Mouse (Mus musculus) intestine, postnatal 0 days (tissue): ENCODE data around the gene Atf3. TPM values are rescaled to one million over a fixed set of nuclear protein-coding genes. Genes with fewer than 3 reads are reported as not detected.

Experiments used
- ATAC-seq: fragments of 200-750 bp; cut with Nextera tagmentation; 2 replicates; pipeline ENCODE4 v1.8.0; 2017; ENCODE audit warnings: mild to moderate bottlenecking, moderate TSS enrichment, moderate library complexity
- H3K27ac ChIP-seq: fragments of 300-500 bp; sonication (generic); 2 replicates; pipeline ENCODE4 v1.5.1; 2014; ENCODE audit warnings: mild to moderate bottlenecking, low read depth, low read length, moderate library complexity
- H3K27me3 ChIP-seq: fragments of 300-500 bp; sonication (generic); replicated peaks from 2 replicates; pipeline ENCODE4 v1.6.1; 2014; ENCODE audit warnings: low read length, mixed read lengths; ENCODE audit not compliant: control insufficient read depth, insufficient read depth
- H3K36me3 ChIP-seq: fragments of 300-500 bp; sonication (generic); 2 replicates; pipeline ENCODE4 v1.6.1; 2014; ENCODE audit warnings: mild to moderate bottlenecking, moderate library complexity; ENCODE audit not compliant: control insufficient read depth, insufficient read depth
- H3K4me1 ChIP-seq: fragments of 300-500 bp; sonication (generic); replicated peaks from 2 replicates; pipeline ENCODE4 v1.6.1; 2014; ENCODE audit warnings: antibody characterized with exemption, low read length, mixed read lengths; ENCODE audit not compliant: control insufficient read depth, insufficient read depth
- H3K4me2 ChIP-seq: fragments of 300-500 bp; sonication (generic); replicated peaks from 2 replicates; pipeline ENCODE4 v1.6.1; 2014; ENCODE audit warnings: low read depth, mild to moderate bottlenecking, moderate library complexity
- H3K4me3 ChIP-seq: fragments of 300-500 bp; sonication (generic); 2 replicates; pipeline ENCODE4 v1.5.1; 2014; ENCODE audit warnings: low read depth, low read length
- H3K9ac ChIP-seq: fragments of 300-500 bp; sonication (generic); 2 replicates; pipeline ENCODE4 v1.6.1; 2014; ENCODE audit warnings: mild to moderate bottlenecking, low read depth, low read length
- H3K9me3 ChIP-seq: fragments of 300-500 bp; sonication (generic); 2 replicates; pipeline ENCODE4 v1.6.1; 2016; ENCODE audit warnings: mixed run types; ENCODE audit not compliant: control insufficient read depth
- CTCF ChIP-seq: sonication (generic); IDR thresholded peaks from 2 replicates; pipeline ENCODE4 v1.5.1; 2016; ENCODE audit warnings: low read depth, mild to moderate bottlenecking, control low read depth, antibody characterized with exemption, moderate library complexity
- WGBS: fragments of 180-500 bp; shearing (Covaris S2); extraction: QIAGEN DNeasy Blood & Tissue Kit; methylation state at CpG from one replicate; pipeline ENCODE4 v1.1.7; 2014; 5-methylcytosine and 5-hydroxymethylcytosine counted together
- polyA plus RNA-seq: library from polyadenylated mRNA; unstranded; fragments of >200 nt; fragmentation: Nextera tagmentation; extraction: Ambion mirVana; gene quantifications from 2 replicates; pipeline ENCODE4 v1.2.1, GENCODE M21; 2015

The Atf3 gene
- polyA plus RNA-seq, 1 experiment from 2014 or later, result 5.0 TPM

- Histone ChIP-seq H3K36me3 (no peaks in the 10 kb centered on the region), H3K4me3 (no peak overlapping the region), H3K9me3 (peaks cover 3% of the 10 kb centered on the region; the same call in 1 of the 2 replicates), H3K27me3 (no peaks in the 10 kb centered on the region), H3K4me2 (no peak overlapping the region), H3K9ac (no peak overlapping the region), H3K27ac (no peak overlapping the region), H3K4me1 (no peaks in the 10 kb centered on the region)
- TF ChIP-seq CTCF, result no peak
- 90% methylated on average over 3 of the region's 3 CpGs for WGBS
- ATAC-seq, result no peak
These were observed 32.1 kb upstream of the Atf3 start for GRCm38 (mm10) chr1:191249975-191250374.

GRCm38 (mm10) chr1:191248423-191248822 lies 30.6 kb upstream of the Atf3 start:
- WGBS, result 76% methylated on average over 1 of the region's 1 CpGs
- H3K27me3 ChIP-seq, result no peaks in the 10 kb centered on the region
- no peak for TF ChIP-seq CTCF
- no peak for ATAC-seq
- H3K9ac ChIP-seq, result no peak overlapping the region
- H3K4me2 ChIP-seq, result no peak overlapping the region
- peaks cover 3% of the 10 kb centered on the region; the same call in 1 of the 2 replicates for H3K9me3 ChIP-seq
- no peak overlapping the region for H3K27ac ChIP-seq
- H3K4me1 ChIP-seq, result no peaks in the 10 kb centered on the region
- H3K36me3 ChIP-seq, result no peaks in the 10 kb centered on the region
- H3K4me3 ChIP-seq, result no peak overlapping the region

- no peak overlapping the region for H3K4me3 ChIP-seq
- no peak overlapping the region for H3K9ac ChIP-seq
- WGBS, result 97% methylated on average over 1 of the region's 1 CpGs
- H3K36me3 ChIP-seq, result no peaks in the 10 kb centered on the region
- no peak for ATAC-seq
- H3K27ac ChIP-seq, result no peak overlapping the region
- H3K4me2 ChIP-seq, result no peak overlapping the region
- peaks cover 3% of the 10 kb centered on the region; the same call in 1 of the 2 replicates for H3K9me3 ChIP-seq
- no peaks in the 10 kb centered on the region for H3K27me3 ChIP-seq
- TF ChIP-seq CTCF, result no peak
- H3K4me1 ChIP-seq, result no peaks in the 10 kb centered on the region
These were observed 29.7 kb upstream of the Atf3 start for GRCm38 (mm10) chr1:191247561-191247960.

- H3K4me2 ChIP-seq, result no peak overlapping the region
- WGBS, result 90% methylated on average over 4 of the region's 4 CpGs
- peaks cover 3% of the 10 kb centered on the region; the same call in 1 of the 2 replicates for H3K9me3 ChIP-seq
- no peaks in the 10 kb centered on the region for H3K36me3 ChIP-seq
- TF ChIP-seq CTCF, result no peak
- no peak overlapping the region for H3K9ac ChIP-seq
- no peaks in the 10 kb centered on the region for H3K4me1 ChIP-seq
- no peak overlapping the region for H3K27ac ChIP-seq
- no peaks in the 10 kb centered on the region for H3K27me3 ChIP-seq
- no peak overlapping the region for H3K4me3 ChIP-seq
- ATAC-seq, result no peak
These were observed 26.0 kb upstream of the Atf3 start for GRCm38 (mm10) chr1:191243855-191244254.

- no peak for ATAC-seq
- H3K9ac ChIP-seq, result no peak overlapping the region
These were observed 24.3 kb upstream of the Atf3 start for GRCm38 (mm10) chr1:191242065-191242698.

GRCm38 (mm10) chr1:191241574-191241973 lies 23.7 kb upstream of the Atf3 start:
- no peak overlapping the region for H3K4me3 ChIP-seq
- WGBS, result 66% methylated on average over 1 of the region's 1 CpGs
- no peak overlapping the region for H3K27ac ChIP-seq
- H3K9ac ChIP-seq, result no peak overlapping the region
- no peak overlapping the region for H3K4me2 ChIP-seq
- H3K27me3 ChIP-seq, result no peaks in the 10 kb centered on the region
- no peak for TF ChIP-seq CTCF
- ATAC-seq, result no peak
- peaks cover 3% of the 10 kb centered on the region; the same call in 1 of the 2 replicates for H3K9me3 ChIP-seq
- H3K4me1 ChIP-seq, result no peaks in the 10 kb centered on the region
- no peaks in the 10 kb centered on the region for H3K36me3 ChIP-seq

More at GRCm38 (mm10) chr1:191242065-191242698, 24.3 kb upstream of the Atf3 start:
- Histone ChIP-seq H3K27me3 (no peaks in the 10 kb centered on the region), H3K4me1 (no peaks in the 10 kb centered on the region), H3K27ac (no peak overlapping the region), H3K4me3 (no peak overlapping the region), H3K9me3 (peaks cover 3% of the 10 kb centered on the region; the same call in 1 of the 2 replicates), H3K36me3 (no peaks in the 10 kb centered on the region), H3K4me2 (no peak overlapping the region)
- TF ChIP-seq CTCF, result no peak
- 72% methylated on average over 12 of the region's 12 CpGs for WGBS
